Mouse (Mus musculus): ENCODE measurements around the gene B4galt5.

- TF ChIP-seq MAFK (IDR thresholded peaks at IDR 0.05; ENCODE audit: insufficient read depth, low read depth, low read length) (no peak), ZC3H11A (IDR thresholded peaks at IDR 0.05; ENCODE audit: borderline replicate concordance, low read depth, low read length) (no peak)
Observed at GRCm38 (mm10) chr2:167348376-167349282, at the start of gene B4galt5.
